Mouse (Mus musculus): ENCODE results near the gene Ces4a. TPM values are rescaled to one million over a fixed set of nuclear protein-coding genes. Genes with fewer than 3 reads are reported as not detected.
A peak's percentile ranks its signal among the peaks of the same experiment; 100 is the strongest.
"Not testable (repeated sequence)": the region's sequence is repeated elsewhere in the genome, so short reads cannot be mapped to it uniquely, and the experiment has no call there.

Gene Ces4a
- not detected in 2 replicates for polyA plus RNA-seq (2015; fragmentation: Nextera tagmentation; extraction: Ambion mirVana)

- no peaks in the 10 kb centered on the region for H3K9me3 ChIP-seq (ENCODE audit: control insufficient read depth)
- TF ChIP-seq CTCF (IDR thresholded peaks at IDR 0.05; ENCODE audit: low read depth), result no peak
- H3K27me3 ChIP-seq (replicated peaks; ENCODE audit: control insufficient read depth, insufficient read depth, low read length), result no peaks in the 10 kb centered on the region
Measured at GRCm38 (mm10) chr8:105131509-105131908, at the start of gene Ces4a. Gene Ces4a, plus strand, starts transcription at chr8:105131800.

GRCm38 (mm10) chr8:105083449-105084050 is 48.0 kb upstream of the Ces4a start, which contains the start of gene Ces3b:
Gene Ces3b, plus strand, starts transcription at chr8:105083753.
- Histone ChIP-seq H3K27ac (ENCODE audit: low read depth, low read length) (no peak within 1 kb of the TSS), H3K4me3 (ENCODE audit: low read depth, low read length) (no peak within 1 kb of the TSS), H3K4me2 (replicated peaks; ENCODE audit: low read depth) (no peak within 1 kb of the TSS), H3K9ac (ENCODE audit: low read depth, low read length) (no peak within 1 kb of the TSS), H3K36me3 (ENCODE audit: control insufficient read depth, insufficient read depth) (no peaks in the 10 kb centered on the region), H3K4me1 (replicated peaks; ENCODE audit: control insufficient read depth, insufficient read depth, low read length) (no peaks in the 10 kb centered on the region), H3K27me3 (replicated peaks; ENCODE audit: control insufficient read depth, insufficient read depth, low read length) (no peaks in the 10 kb centered on the region), H3K9me3 (ENCODE audit: control insufficient read depth) (no peaks in the 10 kb centered on the region)
- ATAC-seq, result 0 out of 2 replicates have a peak, but pooled peaks have one; percentile 13
- no peak for TF ChIP-seq CTCF (IDR thresholded peaks at IDR 0.05; ENCODE audit: low read depth)
- WGBS, result 37% methylated on average over 7 of the region's 7 CpGs

More at GRCm38 (mm10) chr8:105131509-105131908, at the start of gene Ces4a:
- Histone ChIP-seq H3K4me3 (ENCODE audit: low read depth, low read length) (no peak within 1 kb of the TSS), H3K4me2 (replicated peaks; ENCODE audit: low read depth) (no peak within 1 kb of the TSS), H3K4me1 (replicated peaks; ENCODE audit: control insufficient read depth, insufficient read depth, low read length) (no peaks in the 10 kb centered on the region), H3K9ac (ENCODE audit: low read depth, low read length) (no peak within 1 kb of the TSS), H3K27ac (ENCODE audit: low read depth, low read length) (no peak within 1 kb of the TSS), H3K36me3 (ENCODE audit: control insufficient read depth, insufficient read depth) (no peaks in the 10 kb centered on the region)
- 85% methylated on average over 5 of the region's 5 CpGs for WGBS
- ATAC-seq, result no peak

DNA sequence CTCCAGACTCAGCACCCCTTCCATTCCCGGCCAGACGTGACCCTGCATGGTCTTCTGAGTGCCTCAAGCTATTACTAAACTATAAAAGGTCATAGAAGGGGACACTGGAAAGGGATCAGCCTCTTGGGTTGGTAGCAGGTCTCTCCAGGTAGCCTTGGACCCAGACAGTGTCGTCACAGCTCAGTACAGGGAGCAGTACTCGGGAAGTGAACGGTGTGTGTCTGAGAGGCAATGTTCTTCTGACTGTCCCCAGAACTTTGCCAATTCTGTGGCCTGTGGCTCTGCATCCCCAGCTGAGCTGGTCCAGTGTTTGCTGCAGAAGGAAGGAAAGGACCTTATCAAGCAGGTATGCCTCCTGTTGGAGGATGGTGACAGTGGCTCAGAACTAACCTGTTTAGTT is 43.4 kb upstream of the Ces4a start:
- WGBS, result 93% methylated on average over 5 of the region's 5 CpGs
- not testable (repeated sequence) for H3K4me3 ChIP-seq (ENCODE audit: low read depth, low read length); H3K4me2 ChIP-seq (replicated peaks; ENCODE audit: low read depth); H3K9ac ChIP-seq (ENCODE audit: low read depth, low read length); H3K36me3 ChIP-seq (ENCODE audit: control insufficient read depth, insufficient read depth); H3K9me3 ChIP-seq (ENCODE audit: control insufficient read depth); H3K4me1 ChIP-seq (replicated peaks; ENCODE audit: control insufficient read depth, insufficient read depth, low read length); H3K27me3 ChIP-seq (replicated peaks; ENCODE audit: control insufficient read depth, insufficient read depth, low read length); H3K27ac ChIP-seq (ENCODE audit: low read depth, low read length); ATAC-seq

DNA sequence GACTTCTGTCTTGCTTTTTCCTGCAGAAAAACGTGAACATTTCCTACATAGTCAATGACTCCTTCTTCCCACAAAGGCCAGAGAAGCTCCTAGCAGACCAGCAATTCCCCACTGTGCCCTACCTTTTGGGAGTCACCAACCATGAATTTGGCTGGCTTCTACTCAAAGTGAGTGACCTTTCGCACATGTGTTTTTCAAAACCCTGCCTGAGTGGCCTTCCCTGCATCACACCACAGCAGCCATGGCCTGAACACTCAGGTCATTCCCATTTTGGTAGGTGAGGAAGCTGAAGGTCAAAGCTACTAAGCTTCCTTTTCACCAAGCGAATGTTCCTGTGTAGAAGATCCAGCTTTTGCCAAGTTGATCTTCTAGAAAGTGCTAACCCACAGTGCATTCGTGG is 43.0 kb upstream of the Ces4a start:
- no peaks in the 10 kb centered on the region for H3K27me3 ChIP-seq (replicated peaks; ENCODE audit: control insufficient read depth, insufficient read depth, low read length)
- 74% methylated on average over 4 of the region's 4 CpGs for WGBS
- no peak overlapping the region for H3K4me2 ChIP-seq (replicated peaks; ENCODE audit: low read depth)
- H3K9ac ChIP-seq (ENCODE audit: low read depth, low read length), result no peak overlapping the region
- H3K9me3 ChIP-seq (ENCODE audit: control insufficient read depth), result no peaks in the 10 kb centered on the region
- no peak for TF ChIP-seq CTCF (IDR thresholded peaks at IDR 0.05; ENCODE audit: low read depth)
- H3K36me3 ChIP-seq (ENCODE audit: control insufficient read depth, insufficient read depth), result no peaks in the 10 kb centered on the region
- no peak overlapping the region for H3K27ac ChIP-seq (ENCODE audit: low read depth, low read length)
- no peaks in the 10 kb centered on the region for H3K4me1 ChIP-seq (replicated peaks; ENCODE audit: control insufficient read depth, insufficient read depth, low read length)
- no peak for ATAC-seq
- no peak overlapping the region for H3K4me3 ChIP-seq (ENCODE audit: low read depth, low read length)

- H3K9me3 ChIP-seq (ENCODE audit: control insufficient read depth), result no peaks in the 10 kb centered on the region
- no peak for ATAC-seq
- H3K4me2 ChIP-seq (replicated peaks; ENCODE audit: low read depth), result no peak overlapping the region
- no peak overlapping the region for H3K27ac ChIP-seq (ENCODE audit: low read depth, low read length)
- no peak overlapping the region for H3K4me3 ChIP-seq (ENCODE audit: low read depth, low read length)
- no peaks in the 10 kb centered on the region for H3K36me3 ChIP-seq (ENCODE audit: control insufficient read depth, insufficient read depth)
- H3K27me3 ChIP-seq (replicated peaks; ENCODE audit: control insufficient read depth, insufficient read depth, low read length), result no peaks in the 10 kb centered on the region
- no peak for TF ChIP-seq CTCF (IDR thresholded peaks at IDR 0.05; ENCODE audit: low read depth)
- WGBS, result 81% methylated on average over 3 of the region's 3 CpGs
- H3K9ac ChIP-seq (ENCODE audit: low read depth, low read length), result no peak overlapping the region
- H3K4me1 ChIP-seq (replicated peaks; ENCODE audit: control insufficient read depth, insufficient read depth, low read length), result no peaks in the 10 kb centered on the region
Measured at GRCm38 (mm10) chr8:105093992-105094391, 37.6 kb upstream of the Ces4a start.

DNA sequence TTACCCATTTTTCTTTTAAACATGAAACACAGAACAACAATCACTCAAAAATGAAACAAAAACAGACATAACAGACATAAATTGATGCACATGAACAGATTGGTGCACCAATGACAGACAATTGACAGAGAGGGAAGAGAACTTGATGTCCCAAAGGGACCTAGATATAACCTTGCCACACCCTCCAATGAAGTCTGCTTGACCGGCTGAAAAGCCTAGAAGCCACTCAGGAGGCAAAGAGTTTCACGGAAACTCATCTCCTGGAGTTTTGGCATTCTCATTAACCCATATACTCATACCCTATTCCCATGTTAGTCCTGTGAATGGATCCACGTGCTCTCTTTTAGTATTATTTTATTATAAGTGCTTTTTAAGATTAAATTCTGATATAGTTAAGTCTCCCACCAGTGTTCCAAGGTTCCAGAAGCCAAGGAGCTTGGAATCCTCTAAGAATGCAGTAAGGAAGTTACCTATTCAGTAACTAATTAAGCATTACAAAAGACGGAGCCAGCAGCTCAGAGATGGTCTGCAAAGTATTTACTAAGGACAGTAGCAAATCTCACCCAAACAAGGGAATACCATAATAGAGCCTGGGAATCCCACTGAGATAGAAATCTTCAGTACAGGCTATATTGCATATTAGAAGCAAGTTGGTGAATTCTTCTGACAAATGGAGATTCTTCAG is 29.4 kb upstream of the Ces4a start:
- WGBS, result 77% methylated on average over 4 of the region's 4 CpGs
- H3K27ac ChIP-seq (ENCODE audit: low read depth, low read length); H3K9me3 ChIP-seq (ENCODE audit: control insufficient read depth); H3K4me2 ChIP-seq (replicated peaks; ENCODE audit: low read depth); H3K36me3 ChIP-seq (ENCODE audit: control insufficient read depth, insufficient read depth); ATAC-seq; H3K27me3 ChIP-seq (replicated peaks; ENCODE audit: control insufficient read depth, insufficient read depth, low read length); H3K4me3 ChIP-seq (ENCODE audit: low read depth, low read length); H3K9ac ChIP-seq (ENCODE audit: low read depth, low read length); H3K4me1 ChIP-seq (replicated peaks; ENCODE audit: control insufficient read depth, insufficient read depth, low read length): not testable (repeated sequence)

- H3K9ac ChIP-seq (ENCODE audit: low read depth, low read length); H3K27me3 ChIP-seq (replicated peaks; ENCODE audit: control insufficient read depth, insufficient read depth, low read length); H3K4me2 ChIP-seq (replicated peaks; ENCODE audit: low read depth); ATAC-seq; H3K36me3 ChIP-seq (ENCODE audit: control insufficient read depth, insufficient read depth); H3K27ac ChIP-seq (ENCODE audit: low read depth, low read length); H3K4me3 ChIP-seq (ENCODE audit: low read depth, low read length); H3K4me1 ChIP-seq (replicated peaks; ENCODE audit: control insufficient read depth, insufficient read depth, low read length); H3K9me3 ChIP-seq (ENCODE audit: control insufficient read depth): not testable (repeated sequence)
- WGBS, result 42% methylated on average over 5 of the region's 5 CpGs
Measured at GRCm38 (mm10) chr8:105103701-105104100, 27.9 kb upstream of the Ces4a start.

Measured in intestine, postnatal 0 days (tissue).